Mouse (Mus musculus) neural tube, embryonic 11.5 days (tissue): Measurements from ENCODE around the gene Kcnt2. TPM values are rescaled to one million over a fixed set of nuclear protein-coding genes. Genes with fewer than 3 reads are reported as not detected.

Experiments
- ATAC-seq: fragments of 200-750 bp; cut with Nextera tagmentation; 2 replicates; pipeline ENCODE4 v1.8.0; 2017; ENCODE audit warnings: moderate number of reproducible peaks, mild to moderate bottlenecking, moderate TSS enrichment, moderate library complexity; ENCODE audit not compliant: insufficient read depth, low FRiP score, low TSS enrichment
- DNase-seq: peaks from one replicate; pipeline ENCODE4 v3.0.0-alpha.2; 2015; ENCODE audit warnings: low spot score
- H3K27ac ChIP-seq: fragments of 300-500 bp; sonication (generic); 2 replicates; pipeline ENCODE4 v1.5.1; 2014; ENCODE audit warnings: low read depth, mild to moderate bottlenecking, low read length
- H3K27me3 ChIP-seq: fragments of 300-500 bp; sonication (generic); 2 replicates; pipeline ENCODE4 v1.6.1; 2014; ENCODE audit warnings: mild to moderate bottlenecking, low read length, mixed read lengths; ENCODE audit not compliant: control insufficient read depth, insufficient read depth
- H3K36me3 ChIP-seq: fragments of 300-500 bp; sonication (generic); 2 replicates; pipeline ENCODE4 v1.6.1; 2014; ENCODE audit warnings: mild to moderate bottlenecking, low read length, moderate library complexity, mixed read lengths; ENCODE audit not compliant: control insufficient read depth, insufficient read depth
- H3K4me1 ChIP-seq: fragments of 300-500 bp; sonication (generic); 2 replicates; pipeline ENCODE4 v1.6.1; 2014; ENCODE audit warnings: low read length, mixed read lengths; ENCODE audit not compliant: control insufficient read depth, insufficient read depth
- H3K4me2 ChIP-seq: fragments of 300-500 bp; sonication (generic); 2 replicates; pipeline ENCODE4 v1.6.1; 2014; ENCODE audit warnings: low read depth, mild to moderate bottlenecking, moderate library complexity
- H3K4me3 ChIP-seq: fragments of 300-500 bp; sonication (generic); 2 replicates; pipeline ENCODE4 v1.5.1; 2014; ENCODE audit warnings: low read depth, low read length
- H3K9ac ChIP-seq: fragments of 300-500 bp; sonication (generic); 2 replicates; pipeline ENCODE4 v1.6.1; 2014; ENCODE audit warnings: mild to moderate bottlenecking, low read length
- H3K9me3 ChIP-seq: fragments of 300-500 bp; sonication (generic); 2 replicates; pipeline ENCODE4 v1.6.1; 2016; ENCODE audit warnings: low read length; ENCODE audit not compliant: control insufficient read depth
- WGBS: fragments of 180-500 bp; shearing (Covaris S2); extraction: QIAGEN DNeasy Blood & Tissue Kit; methylation state at CpG from one replicate; pipeline ENCODE4 v1.1.7; 2014; 5-methylcytosine and 5-hydroxymethylcytosine counted together
- polyA plus RNA-seq: library from polyadenylated mRNA; unstranded; fragments of >200 nt; fragmentation: Nextera tagmentation; extraction: Ambion mirVana; gene quantifications from 2 replicates; pipeline ENCODE4 v1.2.1, GENCODE M21; 2014

Gene Kcnt2
- polyA plus RNA-seq, 1 experiment from 2014 or later = 2.1 TPM

DNA sequence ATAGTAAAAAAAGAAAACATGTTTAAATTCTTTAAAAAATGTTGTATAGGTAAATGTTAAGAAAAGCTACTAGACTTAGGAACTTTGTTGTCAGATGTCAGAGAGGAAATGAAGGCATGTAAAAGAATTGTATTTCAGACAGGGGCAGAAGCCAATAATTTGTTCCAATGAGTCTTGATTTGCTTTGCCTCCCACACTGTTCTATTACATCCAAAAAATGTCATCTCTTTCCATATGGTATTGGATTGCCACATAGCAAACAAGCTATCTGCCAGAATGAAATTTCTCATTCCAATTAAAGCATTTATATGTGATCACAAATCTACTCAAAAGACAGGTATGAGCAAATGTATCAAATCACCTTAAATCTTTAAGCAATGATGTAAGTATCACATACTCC lies 314.8 kb downstream of the Kcnt2 start:
- no peaks in the 10 kb centered on the region for H3K27me3 ChIP-seq
- no peaks in the 10 kb centered on the region for H3K36me3 ChIP-seq
- H3K27ac ChIP-seq = no peak overlapping the region
- DNase-seq (no peak), ATAC-seq (no peak)
- no peak overlapping the region for H3K4me3 ChIP-seq
- H3K9ac ChIP-seq = no peak overlapping the region
- H3K9me3 ChIP-seq = no peaks in the 10 kb centered on the region
- no peaks in the 10 kb centered on the region for H3K4me1 ChIP-seq
- H3K4me2 ChIP-seq = no peak overlapping the region

DNA sequence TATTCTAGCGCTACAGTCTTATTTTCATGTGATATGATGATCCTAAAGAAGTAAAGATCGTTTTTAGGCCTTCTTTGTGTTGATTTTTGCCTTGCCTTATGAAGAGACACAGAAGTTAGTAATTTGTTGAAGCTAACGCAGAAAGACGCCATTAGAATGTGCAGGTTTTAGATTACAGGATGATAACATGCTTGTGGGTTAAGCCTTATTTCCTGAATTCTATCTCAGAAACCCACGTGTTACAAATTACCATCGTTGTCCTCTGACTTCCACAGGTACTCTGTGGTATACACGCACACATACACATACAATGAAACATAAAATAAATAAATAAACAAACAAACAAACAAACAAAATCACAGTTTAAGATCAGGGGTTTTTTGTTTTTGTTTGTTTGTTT lies 326.2 kb downstream of the Kcnt2 start:
- Histone ChIP-seq H3K4me3 (no peak overlapping the region), H3K27ac (no peak overlapping the region), H3K9me3 (no peaks in the 10 kb centered on the region), H3K4me2 (no peak overlapping the region), H3K36me3 (no peaks in the 10 kb centered on the region), H3K27me3 (no peaks in the 10 kb centered on the region), H3K4me1 (no peaks in the 10 kb centered on the region), H3K9ac (no peak overlapping the region)
- 89% methylated on average over 7 of the region's 7 CpGs for WGBS
- DNase-seq (no peak), ATAC-seq (no peak)

DNA sequence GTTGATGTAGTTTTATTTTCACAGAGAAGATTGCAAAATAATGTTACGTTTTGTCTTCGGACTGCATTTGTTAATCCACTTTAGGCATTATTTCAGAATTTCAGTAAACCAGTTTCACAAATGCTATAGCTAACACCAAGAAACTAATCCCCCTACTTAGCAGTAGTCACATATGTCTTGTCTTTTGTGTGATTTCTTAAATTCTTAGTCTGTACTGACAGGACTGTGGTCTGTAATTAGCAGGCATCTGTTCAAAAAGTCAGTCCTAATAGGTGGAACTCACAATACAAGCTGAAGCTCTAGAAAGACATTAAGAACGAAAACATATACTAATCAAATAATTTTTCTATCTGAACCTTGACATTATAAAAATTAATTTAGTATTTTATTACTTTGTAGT lies 332.6 kb downstream of the Kcnt2 start:
- WGBS = 97% methylated on average over 3 of the region's 3 CpGs
- no peaks in the 10 kb centered on the region for H3K27me3 ChIP-seq
- DNase-seq (no peak), ATAC-seq (no peak)
- no peaks in the 10 kb centered on the region for H3K4me1 ChIP-seq
- no peak overlapping the region for H3K27ac ChIP-seq
- no peak overlapping the region for H3K4me2 ChIP-seq
- H3K9me3 ChIP-seq = no peaks in the 10 kb centered on the region
- H3K36me3 ChIP-seq = no peaks in the 10 kb centered on the region
- no peak overlapping the region for H3K9ac ChIP-seq
- H3K4me3 ChIP-seq = no peak overlapping the region

DNA sequence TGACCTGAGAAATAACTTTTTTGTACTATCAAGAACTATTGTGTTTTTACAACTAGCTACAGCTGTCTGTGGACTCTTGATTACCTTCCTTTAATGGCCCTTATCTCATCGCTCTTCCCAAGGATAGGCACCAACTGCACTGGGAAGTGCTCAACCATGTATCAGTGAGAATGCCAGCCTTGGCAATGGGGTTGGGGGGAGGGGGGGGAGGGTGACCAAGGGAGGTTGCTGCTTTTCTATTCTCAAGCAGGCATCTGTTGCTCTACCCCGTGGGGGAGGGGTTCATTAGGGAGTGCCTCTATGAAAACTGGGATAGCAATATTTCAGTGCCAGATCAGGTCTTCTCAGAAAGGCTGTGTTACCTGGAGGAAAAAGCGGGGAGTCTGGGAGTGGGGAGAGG lies 342.3 kb downstream of the Kcnt2 start:
- Histone ChIP-seq H3K36me3 (no peaks in the 10 kb centered on the region), H3K4me1 (no peaks in the 10 kb centered on the region), H3K9ac (no peak overlapping the region), H3K4me2 (no peak overlapping the region), H3K9me3 (no peaks in the 10 kb centered on the region), H3K27ac (no peak overlapping the region), H3K27me3 (no peaks in the 10 kb centered on the region), H3K4me3 (no peak overlapping the region)
- DNase-seq (no peak), ATAC-seq (no peak)
- WGBS = 69% methylated on average over 3 of the region's 3 CpGs

DNA sequence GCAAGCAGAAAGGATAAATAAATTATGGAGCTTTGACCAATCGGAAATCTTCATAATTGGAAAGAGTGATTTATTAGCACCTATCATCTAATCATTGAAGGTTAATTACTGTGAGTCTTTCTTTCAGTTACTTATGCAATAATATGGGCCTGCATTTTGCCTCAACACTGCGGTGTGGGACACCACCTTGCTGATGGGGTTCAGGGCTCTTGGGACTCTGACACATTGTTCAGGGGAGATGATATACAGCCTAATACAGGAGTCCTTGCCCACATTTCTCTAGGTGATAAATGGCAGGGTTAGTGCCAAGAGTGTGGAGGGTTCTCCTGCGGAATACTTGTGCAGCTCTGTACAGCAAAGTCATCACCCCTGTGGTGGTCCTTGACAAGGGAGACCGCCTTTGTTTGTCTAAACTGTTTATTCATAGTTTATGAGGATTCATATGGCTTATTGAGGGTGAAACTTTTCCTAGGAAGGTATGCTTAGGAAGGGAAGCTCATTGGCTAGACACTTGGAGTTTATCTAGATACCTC lies 362.9 kb downstream of the Kcnt2 start:
- DNase-seq (no peak), ATAC-seq (peak; percentile 51; the same call in 1 of the 2 replicates)
- Histone ChIP-seq H3K4me3 (no peak overlapping the region), H3K9ac (no peak overlapping the region), H3K4me2 (no peak overlapping the region), H3K9me3 (no peaks in the 10 kb centered on the region), H3K27ac (no peak overlapping the region), H3K36me3 (no peaks in the 10 kb centered on the region), H3K4me1 (no peaks in the 10 kb centered on the region), H3K27me3 (no peaks in the 10 kb centered on the region)
- WGBS = 76% methylated on average over 4 of the region's 4 CpGs

DNA sequence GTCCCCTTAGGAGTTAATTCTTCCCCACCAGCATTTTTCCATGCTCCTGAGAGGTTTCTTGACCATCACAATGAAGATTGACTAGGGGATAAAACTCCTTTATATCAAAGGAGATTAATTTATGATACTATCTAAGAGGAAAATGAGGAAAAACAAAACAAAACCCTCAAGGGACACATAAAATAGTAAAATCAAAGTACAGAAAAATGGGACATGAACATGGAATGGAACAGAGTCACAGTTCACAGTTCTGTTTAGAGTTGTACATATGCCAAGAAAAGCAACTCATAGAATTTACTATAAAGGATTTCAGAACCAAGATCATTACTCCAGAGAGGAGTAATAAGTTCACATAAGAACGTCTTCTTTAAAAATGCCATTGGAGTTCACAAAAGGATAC lies 367.1 kb downstream of the Kcnt2 start:
- Histone ChIP-seq H3K27me3 (no peaks in the 10 kb centered on the region), H3K9ac (no peak overlapping the region), H3K9me3 (no peaks in the 10 kb centered on the region), H3K4me2 (no peak overlapping the region), H3K36me3 (no peaks in the 10 kb centered on the region), H3K4me1 (no peaks in the 10 kb centered on the region), H3K4me3 (no peak overlapping the region), H3K27ac (no peak overlapping the region)
- 66% methylated on average over 1 of the region's 1 CpGs for whole genome bisulfite sequencing
- no peak for ATAC-seq
- DNase-seq = no peak

DNA sequence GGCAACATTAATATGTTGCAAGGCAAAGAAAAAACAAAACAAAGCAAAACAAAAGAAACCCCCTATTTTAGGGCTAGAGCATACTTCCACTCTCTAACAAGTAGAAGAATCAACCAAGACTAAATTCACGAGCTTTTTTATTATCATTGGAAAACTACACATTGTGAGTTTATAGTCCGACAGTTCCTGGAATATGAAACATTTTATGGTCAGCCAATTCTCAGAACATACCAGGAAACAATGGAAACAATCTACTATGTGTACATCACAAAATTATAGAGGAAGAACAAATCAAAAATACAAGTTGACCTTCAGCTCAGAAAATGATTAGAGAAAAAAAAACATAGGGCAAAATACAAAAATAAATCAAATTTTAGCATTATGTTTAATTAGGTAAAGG lies 368.9 kb downstream of the Kcnt2 start:
- DNase-seq (no peak), ATAC-seq (no peak)
- H3K4me3 ChIP-seq = no peak overlapping the region
- no peak overlapping the region for H3K9ac ChIP-seq
- 83% methylated on average over 2 of the region's 2 CpGs for WGBS
- no peaks in the 10 kb centered on the region for H3K4me1 ChIP-seq
- H3K27ac ChIP-seq = no peak overlapping the region
- no peaks in the 10 kb centered on the region for H3K36me3 ChIP-seq
- H3K9me3 ChIP-seq = no peaks in the 10 kb centered on the region
- no peak overlapping the region for H3K4me2 ChIP-seq
- H3K27me3 ChIP-seq = no peaks in the 10 kb centered on the region

DNA sequence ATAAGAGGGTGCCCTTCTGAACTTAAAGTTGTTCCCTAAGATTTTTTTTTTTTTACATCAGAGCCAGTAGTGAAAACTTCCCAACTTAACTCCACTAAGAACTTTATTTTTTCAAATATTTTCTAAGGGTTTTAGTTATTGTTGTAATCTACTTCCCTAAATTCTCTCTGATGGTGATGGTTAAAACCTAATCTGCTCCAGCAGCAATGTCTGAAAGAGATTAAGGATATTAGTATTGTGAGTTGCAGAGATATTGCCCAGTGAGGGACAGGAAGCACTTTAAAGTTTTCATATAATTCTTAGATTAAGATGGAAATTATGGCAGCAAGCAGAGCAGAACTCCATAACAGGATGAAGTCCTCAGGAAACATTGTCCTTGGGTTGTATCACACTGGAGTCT lies 372.2 kb downstream of the Kcnt2 start:
- Histone ChIP-seq H3K4me1 (no peaks in the 10 kb centered on the region), H3K9me3 (no peaks in the 10 kb centered on the region), H3K27me3 (no peaks in the 10 kb centered on the region), H3K27ac (no peak overlapping the region), H3K4me2 (no peak overlapping the region), H3K4me3 (no peak overlapping the region), H3K9ac (no peak overlapping the region), H3K36me3 (no peaks in the 10 kb centered on the region)
- ATAC-seq = no peak
- no peak for DNase-seq

DNA sequence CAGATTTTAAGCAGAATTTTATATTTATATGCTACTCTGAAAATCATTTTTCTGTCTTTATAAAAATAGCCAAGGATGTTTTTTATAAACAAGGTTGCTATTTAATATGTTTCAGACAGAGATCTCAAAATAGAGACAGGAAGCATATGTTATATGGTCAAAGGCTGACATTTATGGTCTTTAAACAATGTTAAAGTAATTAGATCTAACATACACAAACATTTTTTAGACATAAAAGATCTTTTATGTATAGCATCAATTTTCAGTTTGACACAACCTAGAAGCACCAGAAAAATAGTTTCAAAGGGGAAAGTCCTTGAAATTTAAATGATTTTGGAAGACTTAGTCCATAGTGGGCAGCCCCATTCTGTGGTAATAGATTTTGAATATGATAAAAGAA lies 379.0 kb downstream of the Kcnt2 start:
- Histone ChIP-seq H3K9me3 (no peaks in the 10 kb centered on the region), H3K27ac (no peak overlapping the region)

More for the DNA sequence above, 379.0 kb downstream of the Kcnt2 start:
- no peaks in the 10 kb centered on the region for H3K4me1 ChIP-seq
- H3K27me3 ChIP-seq = no peaks in the 10 kb centered on the region
- no peak overlapping the region for H3K4me3 ChIP-seq
- DNase-seq (no peak), ATAC-seq (no peak)
- H3K36me3 ChIP-seq = no peaks in the 10 kb centered on the region
- H3K9ac ChIP-seq = no peak overlapping the region
- H3K4me2 ChIP-seq = no peak overlapping the region
